Mouse (Mus musculus): ENCODE measurements at regions not wholly inside any gene's neighbourhood (a gene's known extent, or its start where the extent isn't known, plus 50 kb on each side); places are given as distances from the start of the nearest gene placed in this dataset.

DNA sequence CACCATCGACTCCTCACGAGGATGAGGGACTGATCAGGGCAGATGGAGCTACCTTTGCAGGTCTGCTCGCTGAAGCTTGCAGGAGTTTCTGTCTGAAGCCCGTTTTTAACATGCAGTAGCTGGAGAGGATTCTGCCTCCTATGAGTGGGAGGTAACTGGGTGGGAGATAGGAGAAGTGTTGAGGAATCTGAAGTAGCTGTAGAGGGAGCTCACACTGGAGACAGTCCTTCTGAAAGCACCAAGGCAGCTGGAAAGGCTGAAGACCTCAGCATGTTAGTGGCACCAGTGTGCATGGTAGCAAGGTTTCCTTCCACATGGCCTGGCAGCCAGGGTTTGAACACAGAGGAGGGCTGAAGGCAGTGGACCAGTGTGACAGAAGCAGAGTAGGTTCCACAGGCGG is 254.5 kb downstream of the Drd1 start:
- no peak for DNase-seq

GRCm38 (mm10) chr13:53788809-53789208 is 266.7 kb downstream of the Drd1 start:
- no peak for DNase-seq

DNA sequence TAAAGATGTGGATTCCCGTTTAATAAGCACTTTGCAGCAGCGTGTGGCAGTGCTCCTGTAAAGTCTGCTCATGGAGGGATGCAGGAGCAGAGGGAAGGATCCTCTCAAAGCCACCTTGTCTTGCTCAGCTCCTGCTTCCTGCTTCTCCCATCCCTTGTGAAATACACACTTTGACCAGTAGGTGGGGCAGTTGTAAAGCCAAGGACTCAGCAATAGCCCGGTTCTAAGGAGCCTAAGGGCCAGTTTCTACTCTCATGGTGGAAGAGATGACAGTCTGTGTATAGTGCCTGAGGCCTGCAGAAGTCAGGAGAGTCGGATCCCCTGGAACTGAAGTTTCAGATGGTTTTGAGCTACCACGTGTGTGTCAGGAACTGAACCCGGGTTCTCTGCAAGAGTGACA is 272.0 kb downstream of the Drd1 start:
- DNase-seq, result peak; percentile 64 to 80

- DNase-seq, result peak; percentile 12 to 69
Observed at GRCm38 (mm10) chr13:53779150-53779549, 276.4 kb downstream of the Drd1 start.

GRCm38 (mm10) chr13:53776421-53776820 is 279.1 kb downstream of the Drd1 start:
- DNase-seq, result no peak

DNA sequence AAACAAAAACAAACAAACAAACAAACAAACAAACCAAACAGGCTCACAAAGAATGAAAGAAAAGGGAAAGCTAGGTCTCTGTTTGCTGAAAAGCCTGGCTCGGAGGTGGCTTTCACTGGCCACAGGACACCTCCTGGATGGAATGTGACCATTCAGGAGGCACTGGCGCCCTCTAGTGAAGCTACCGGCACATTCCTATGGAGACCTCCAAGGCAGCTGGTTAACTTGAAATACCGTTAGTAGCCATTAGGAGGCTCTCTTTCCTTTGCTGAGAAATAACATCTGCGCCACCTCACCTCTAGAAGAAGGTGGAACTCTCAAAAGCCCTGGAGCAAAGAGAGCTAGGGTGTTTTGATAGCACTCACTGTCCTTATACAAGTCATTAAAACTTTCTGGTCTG is 279.8 kb downstream of the Drd1 start:
- DNase-seq, result peak; percentile 40 to 80

- DNase-seq, result peak; percentile 35 to 70
Observed at GRCm38 (mm10) chr13:53764613-53765243, 290.8 kb downstream of the Drd1 start.

DNA sequence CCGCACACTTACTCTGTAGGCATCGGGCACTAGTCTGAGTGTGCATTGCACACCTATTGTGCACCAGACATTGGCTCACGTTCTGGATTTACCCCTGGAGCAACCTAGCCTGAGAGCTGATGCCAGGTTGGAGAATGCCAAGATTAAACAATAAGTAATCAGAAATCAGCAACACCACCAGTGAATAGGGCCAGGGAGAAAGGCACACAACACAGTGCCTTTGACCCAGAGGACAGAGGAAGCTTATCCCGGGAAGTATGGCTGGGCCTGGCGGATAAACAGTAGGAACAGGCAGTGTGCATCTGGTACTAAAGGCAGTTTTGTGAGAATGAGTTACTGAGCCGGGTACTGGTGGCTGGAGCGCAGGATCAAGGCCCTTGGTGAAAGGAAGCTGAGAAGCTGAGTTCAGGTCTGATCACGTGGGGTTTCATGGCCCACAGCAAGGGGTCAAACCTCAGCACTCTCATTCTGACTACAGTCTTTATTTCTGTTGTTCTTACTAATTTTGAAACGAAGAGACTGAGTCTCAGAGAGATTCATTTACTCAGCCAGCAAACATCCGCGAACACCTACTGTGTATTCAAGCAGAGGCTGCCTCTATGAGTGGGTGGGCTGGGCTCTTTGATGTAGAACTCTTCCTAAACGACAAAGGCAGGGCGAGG is 284.8 kb upstream of the Msx2 start:
- DNase-seq, result no peak

GRCm38 (mm10) chr13:53756970-53757530 is 284.2 kb upstream of the Msx2 start:
- DNase-seq, result no peak

GRCm38 (mm10) chr13:53755046-53755615 is 282.3 kb upstream of the Msx2 start:
- DNase-seq, result no peak

DNA sequence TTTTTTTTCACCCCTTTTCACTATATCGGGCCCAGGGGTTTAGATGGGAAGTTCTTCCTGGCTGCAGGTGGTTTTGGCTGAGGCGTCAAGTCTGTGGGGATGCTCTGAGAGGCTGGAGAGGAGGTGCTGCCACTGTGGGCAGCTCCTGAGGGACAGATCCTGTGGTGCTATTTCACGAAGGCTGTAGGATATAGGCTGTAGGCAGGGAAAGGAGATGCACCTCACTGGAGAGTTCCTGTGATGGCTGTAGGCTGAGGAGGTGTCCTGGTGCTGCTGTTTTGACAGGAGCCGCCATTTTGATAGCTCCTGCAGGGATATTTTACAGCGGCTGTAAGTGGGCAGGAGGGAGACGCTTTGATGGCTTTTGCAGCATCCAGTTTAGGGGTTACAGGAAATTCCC is 280.2 kb upstream of the Msx2 start:
- DNase-seq, result no peak

DNA sequence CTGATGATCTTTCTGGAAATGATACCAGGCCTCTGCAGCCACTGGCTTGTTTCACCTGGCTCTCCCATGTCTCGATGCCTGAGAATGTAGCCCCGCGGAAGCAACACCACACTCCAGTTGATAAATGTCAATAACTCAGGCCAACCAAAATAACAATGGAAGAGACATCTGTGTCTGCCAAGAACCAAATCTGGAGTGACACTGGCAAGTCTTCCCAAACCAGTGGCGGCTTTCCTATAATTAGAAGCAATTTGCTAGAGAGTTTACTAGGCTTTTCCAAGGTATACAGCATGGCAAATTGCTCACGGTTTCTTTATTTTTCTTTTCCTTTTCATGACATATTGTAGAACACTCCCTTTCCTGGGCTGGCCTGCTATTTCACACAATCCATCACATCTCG is 268.1 kb upstream of the Msx2 start:
- DNase-seq, result no peak

GRCm38 (mm10) chr13:53739127-53739526 is 266.3 kb upstream of the Msx2 start:
- no peak for DNase-seq

- DNase-seq, result no peak
Observed at GRCm38 (mm10) chr13:53734944-53735343, 262.1 kb upstream of the Msx2 start.

DNA sequence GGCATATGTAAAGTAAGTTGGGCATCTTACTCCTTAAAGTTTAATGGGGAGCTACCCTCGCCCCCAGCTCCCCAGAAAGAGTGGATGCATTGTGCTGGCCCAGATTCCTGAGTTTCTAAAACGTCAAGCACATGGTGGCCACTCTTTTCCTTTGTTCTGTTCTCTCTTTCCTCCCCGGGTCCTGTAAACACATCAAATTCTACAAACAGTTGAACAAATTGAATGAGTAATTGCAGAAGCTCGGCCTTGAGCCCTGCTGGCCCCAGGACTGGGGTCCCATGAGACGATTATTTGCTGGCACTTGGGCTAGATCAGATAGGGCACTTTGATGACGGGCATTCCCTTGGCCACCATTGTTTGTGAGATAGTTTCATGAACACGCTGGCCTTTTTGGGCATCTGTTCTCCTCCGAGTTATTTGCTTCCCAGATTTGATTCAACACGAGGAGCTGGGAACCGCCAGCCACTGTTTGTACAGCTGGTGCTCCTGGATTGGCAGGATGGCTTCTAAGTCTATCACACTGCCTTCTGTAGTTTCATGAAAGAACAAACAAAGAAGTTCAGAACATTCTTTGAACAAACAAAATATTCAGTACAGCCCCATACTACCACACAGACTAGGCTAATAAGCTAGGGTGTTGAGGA is 257.5 kb upstream of the Msx2 start:
- no peak for DNase-seq

DNA sequence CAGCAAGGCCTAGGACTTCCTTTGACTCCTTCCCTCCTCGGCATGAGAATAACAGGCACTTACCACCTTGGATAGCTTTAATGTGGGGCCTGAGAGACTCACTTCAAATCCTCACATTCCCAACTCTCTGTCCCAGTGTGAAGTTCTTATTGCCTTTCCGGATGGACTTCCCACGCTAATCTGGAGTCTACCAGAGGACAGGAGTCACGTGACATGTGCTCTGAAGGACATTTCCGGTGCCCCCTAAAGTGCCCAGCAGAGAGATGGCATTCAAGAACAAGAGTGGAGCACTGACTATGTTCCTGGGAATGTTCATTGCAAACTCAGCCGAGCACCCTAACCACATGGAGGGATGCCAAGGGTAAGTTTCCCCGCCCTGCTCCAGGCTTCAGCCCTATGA is 257.0 kb upstream of the Msx2 start:
- no peak for DNase-seq

GRCm38 (mm10) chr13:53726031-53726430 is 253.2 kb upstream of the Msx2 start:
- no peak for DNase-seq

- DNase-seq, result no peak
Observed at GRCm38 (mm10) chr13:53722881-53723280, 250.0 kb upstream of the Msx2 start.

DNA sequence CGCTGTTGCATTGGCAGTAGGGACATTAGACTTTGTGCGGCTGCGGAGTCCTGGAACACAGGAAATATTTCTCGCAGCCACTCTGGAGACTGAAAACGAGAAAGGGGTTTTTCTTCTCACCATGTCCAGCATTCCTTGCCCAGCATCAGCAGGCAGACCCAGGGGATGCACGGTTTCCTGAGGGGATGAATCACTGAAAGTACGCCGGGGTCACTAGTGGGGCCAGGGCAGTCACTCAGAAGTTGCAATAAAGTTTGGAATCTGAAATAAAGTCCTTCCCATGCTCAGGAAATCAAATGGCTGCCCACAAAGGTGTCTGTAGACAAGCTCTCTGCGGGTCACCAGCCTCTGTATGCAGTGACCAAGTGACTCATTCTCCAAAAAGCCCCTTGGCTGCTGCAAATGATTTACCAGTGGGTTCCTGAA is 248.2 kb upstream of the Msx2 start:
- peak in 1 of 2 experiments; percentile 4 for DNase-seq

- no peak for DNase-seq
Observed at GRCm38 (mm10) chr13:53717582-53717981, 244.7 kb upstream of the Msx2 start.

DNA sequence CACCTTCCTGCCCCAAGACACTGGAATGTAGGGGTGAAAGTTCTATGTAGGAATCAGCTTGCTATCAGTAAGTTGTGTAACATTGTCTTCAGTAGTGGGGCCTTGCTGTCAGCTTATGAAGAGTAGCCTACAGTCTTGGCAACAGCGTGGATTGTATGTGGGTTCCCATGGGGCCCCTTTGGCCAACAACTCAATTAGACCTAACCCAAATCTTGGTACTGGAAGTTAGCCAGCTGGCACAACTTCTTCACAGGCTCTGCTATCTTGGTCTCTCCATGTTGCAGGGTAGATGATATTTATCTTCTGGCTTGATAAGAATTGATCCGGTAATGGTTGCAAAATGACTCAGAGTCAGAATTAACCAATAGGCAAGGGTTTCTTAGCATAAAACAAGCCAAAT is 244.2 kb upstream of the Msx2 start:
- no peak for DNase-seq

- DNase-seq, result no peak
Observed at GRCm38 (mm10) chr13:53709062-53709461, 236.2 kb upstream of the Msx2 start.

- no peak for DNase-seq
Observed at GRCm38 (mm10) chr13:53707548-53707947, 234.7 kb upstream of the Msx2 start.

DNA sequence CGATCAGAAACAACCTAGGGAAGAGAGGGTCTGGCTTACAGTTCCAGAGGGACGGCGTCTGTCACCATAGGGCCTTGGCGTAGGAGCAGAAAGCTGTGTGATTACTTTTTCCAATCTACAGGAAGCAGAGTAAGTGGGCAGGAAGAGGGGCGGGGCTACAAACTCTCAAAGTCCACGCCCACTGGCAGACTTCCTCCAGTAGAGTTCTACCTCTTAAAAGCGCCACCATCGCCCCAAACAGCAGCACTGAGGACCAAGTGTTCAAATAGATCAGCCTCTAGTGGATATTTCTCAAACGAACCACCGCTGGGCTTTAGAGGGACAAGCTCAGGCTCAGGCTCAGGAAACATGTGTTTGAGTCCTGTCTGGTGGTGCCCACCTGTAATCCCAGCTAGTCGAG is 231.2 kb upstream of the Msx2 start:
- DNase-seq, result no peak

Data from kidney, postnatal 36 days (tissue).